Mouse (Mus musculus): ENCODE data around the gene Zfp592. TPM values are rescaled to one million over a fixed set of nuclear protein-coding genes. Genes with fewer than 3 reads are reported as not detected.

Gene Zfp592
- 103 to 125 TPM (median 112 TPM) in 4 replicates for total RNA-seq (2023)

DNA sequence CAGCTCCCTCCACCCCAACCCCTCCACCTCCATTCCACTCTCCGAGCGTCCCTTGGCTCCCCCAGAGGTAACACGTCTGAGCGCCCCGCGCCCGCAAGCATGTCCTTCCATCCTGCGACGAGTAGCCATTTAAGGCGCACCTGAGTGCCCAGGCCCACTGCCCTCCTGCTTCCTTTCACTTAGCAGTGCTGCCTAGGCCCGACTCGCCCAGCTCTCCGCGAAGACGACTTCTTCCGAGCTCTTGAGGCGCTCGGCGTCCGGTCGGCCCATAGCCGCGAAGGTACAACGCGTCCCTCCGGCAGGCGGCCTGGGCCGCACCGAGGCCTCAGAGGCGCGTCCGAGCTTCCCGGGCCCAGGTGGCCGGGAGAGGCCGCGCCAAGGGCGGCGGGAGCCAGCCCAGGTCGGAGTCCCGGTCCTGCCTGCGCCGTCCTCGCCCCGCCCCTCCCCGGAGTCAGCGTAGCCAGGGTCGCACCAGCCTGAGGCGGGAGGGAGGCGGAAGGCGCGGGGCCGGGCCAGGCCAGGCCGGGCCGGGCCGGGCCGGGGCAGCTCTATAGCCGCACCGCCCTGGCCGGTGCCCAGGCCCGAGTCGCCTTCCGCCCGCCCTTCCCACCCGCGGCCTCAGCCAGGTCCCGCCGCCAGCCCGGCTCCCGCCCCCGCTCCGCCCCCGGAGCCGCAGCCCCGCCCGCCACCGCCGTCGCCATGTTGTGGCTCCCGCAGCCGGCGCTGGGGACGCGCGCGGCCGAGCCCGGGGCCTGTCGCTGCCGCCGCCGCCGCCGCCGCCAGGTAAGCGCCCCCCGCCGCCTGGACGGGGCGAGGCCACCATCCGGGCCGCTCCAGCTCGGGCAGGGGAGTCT lies at the start of gene Zfp592:
Zfp592 (plus strand) TSS at position 702 of the 854 bp plus-strand sequence.

DNA sequence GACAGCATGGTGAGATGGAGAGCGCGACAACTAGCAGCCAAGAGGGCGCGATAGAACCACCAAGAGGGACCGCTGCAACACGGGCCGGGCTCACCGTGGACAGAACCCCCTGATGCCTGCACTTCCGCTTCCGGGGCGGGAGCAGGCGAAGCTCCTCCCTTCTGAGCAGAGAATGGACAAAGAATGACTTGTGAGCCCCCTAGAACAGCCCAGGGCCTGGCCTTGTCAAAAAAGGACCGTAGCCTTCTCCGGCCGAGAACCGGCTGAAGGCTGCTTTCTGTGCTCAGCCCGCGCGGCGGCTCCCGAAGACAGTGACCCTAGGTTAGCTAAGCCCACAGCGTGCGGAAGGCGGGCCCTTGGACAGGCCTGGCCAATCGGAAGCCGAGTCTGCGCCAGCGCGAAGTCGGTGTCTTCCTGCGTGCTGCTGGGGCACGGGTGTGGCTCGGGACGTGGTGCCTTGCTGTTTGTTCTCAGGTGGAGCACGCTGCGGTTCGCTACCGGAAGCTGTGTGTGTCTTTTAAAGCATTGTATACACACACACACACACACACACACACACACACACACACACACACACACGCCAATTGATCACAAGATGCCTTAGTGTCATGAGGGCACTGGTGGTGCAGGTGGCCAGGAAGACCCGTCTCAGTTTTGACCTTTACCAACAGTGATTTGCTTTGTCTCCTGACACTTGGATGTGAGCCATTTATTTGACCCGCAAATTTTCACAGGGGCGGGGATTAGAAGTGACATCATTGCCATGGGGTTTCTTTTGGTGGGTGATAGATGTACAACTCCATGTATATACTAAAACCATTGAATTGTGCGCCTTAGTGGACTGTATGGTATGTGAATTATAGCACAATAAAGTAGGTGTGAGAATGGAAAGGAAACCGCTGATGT lies 45.8 kb upstream of the Zfp592 start, which contains the start of gene Sec11a:
Sec11a (minus strand) TSS at position 336 of the 906 bp plus-strand sequence.

DNA sequence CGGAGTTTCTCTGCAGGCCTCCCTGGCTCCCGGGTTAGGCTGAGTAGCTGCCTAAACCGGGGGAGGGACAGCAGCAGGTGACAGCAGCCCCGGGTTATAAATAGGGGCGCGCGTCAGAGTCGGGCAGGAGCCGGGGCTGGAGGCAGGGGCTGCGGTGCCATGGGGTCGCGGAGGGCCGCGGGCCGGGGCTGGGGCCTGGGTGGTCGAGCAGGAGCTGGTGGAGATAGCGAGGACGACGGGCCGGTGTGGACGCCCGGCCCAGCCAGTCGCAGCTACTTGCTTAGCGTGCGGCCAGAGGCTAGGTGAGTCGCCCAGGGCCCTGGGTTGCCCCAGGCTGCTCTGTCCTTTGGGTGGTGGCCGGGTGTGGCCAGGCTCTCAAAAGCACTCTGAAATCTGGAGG lies 64.0 kb downstream of the Zfp592 start, which contains the start of gene Alpk3:
Alpk3 (plus strand) TSS at position 130 of the 400 bp plus-strand sequence.

Other genes with a start within 250 kb of the Zfp592 start
- 506 to 531 TPM (median 513 TPM) in 4 replicates for gene Iqgap1, start 167.7 kb upstream of the Zfp592 start, total RNA-seq (2023)
- gene Zscan2, start 132.8 kb upstream of the Zfp592 start, total RNA-seq (2023) = 5.4 to 9.0 TPM (median 6.5 TPM) in 4 replicates
- gene Wdr73, start 92.4 kb upstream of the Zfp592 start, total RNA-seq (2023) = 13.5 to 27.1 TPM (median 16.9 TPM) in 4 replicates
- 11.8 to 17.5 TPM (median 13.8 TPM) in 4 replicates for gene Nmb, start 88.6 kb upstream of the Zfp592 start, total RNA-seq (2023)
- gene Sec11a, start 45.9 kb upstream of the Zfp592 start, total RNA-seq (2023) = 84.9 to 101 TPM (median 90.3 TPM) in 4 replicates
- gene Alpk3, start 63.9 kb downstream of the Zfp592 start, total RNA-seq (2023) = 0.36 to 0.52 TPM (median 0.46 TPM) in 4 replicates
- gene Slc28a1, start 121.1 kb downstream of the Zfp592 start, total RNA-seq (2023) = not detected in 4 replicates
- 11.7 to 15.1 TPM (median 14.4 TPM) in 4 replicates for gene Pde8a, start 219.9 kb downstream of the Zfp592 start, total RNA-seq (2023)

All from B cell, adult 62 days (primary cell).